Mouse (Mus musculus) limb, embryonic 10.5 days (tissue): ENCODE results near the gene Osbpl2. TPM values are rescaled to one million over a fixed set of nuclear protein-coding genes. Genes with fewer than 3 reads are reported as not detected.

Experiments
- DNase-seq: peaks from one replicate; pipeline ENCODE4 v3.0.0-alpha.2; 2017; ENCODE audit warnings: low spot score
- H3K27ac ChIP-seq: fragments of 300-500 bp; sonication (generic); 2 replicates; pipeline ENCODE4 v1.5.1; 2016; ENCODE audit warnings: mild to moderate bottlenecking
- H3K27me3 ChIP-seq: fragments of 300-500 bp; sonication (generic); 2 replicates; pipeline ENCODE4 v1.6.1; 2016; ENCODE audit warnings: low read depth, mild to moderate bottlenecking; ENCODE audit not compliant: poor library complexity, severe bottlenecking
- H3K36me3 ChIP-seq: fragments of 300-500 bp; sonication (generic); 2 replicates; pipeline ENCODE4 v1.6.1; 2016; ENCODE audit warnings: mild to moderate bottlenecking, moderate library complexity
- H3K4me1 ChIP-seq: fragments of 300-500 bp; sonication (generic); 2 replicates; pipeline ENCODE4 v1.6.1; 2016
- H3K4me3 ChIP-seq: fragments of 300-500 bp; sonication (generic); 2 replicates; pipeline ENCODE4 v1.5.1; 2016; ENCODE audit warnings: mild to moderate bottlenecking, moderate library complexity
- H3K9me3 ChIP-seq: fragments of 300-500 bp; sonication (generic); replicated peaks from 2 replicates; pipeline ENCODE4 v1.6.1; 2016; ENCODE audit warnings: mild to moderate bottlenecking
- WGBS: fragments of 180-500 bp; shearing (Covaris S2); methylation state at CpG from one replicate; pipeline ENCODE4 v1.1.7; 2016; 5-methylcytosine and 5-hydroxymethylcytosine counted together
- microRNA-seq: library from miRNA; unstranded; fragments of <30 nt; microRNA quantifications from one replicate; pipeline ENCODE4, GENCODE M21; 2017
- polyA plus RNA-seq: library from polyadenylated mRNA; unstranded; fragments of >200 nt; fragmentation: Nextera tagmentation; extraction: Ambion mirVana; gene quantifications from 2 replicates; pipeline ENCODE4 v1.2.1, GENCODE M21; 2016

Gene Osbpl2
- polyA plus RNA-seq, 1 experiment from 2014 or later: 25.6 TPM

DNA sequence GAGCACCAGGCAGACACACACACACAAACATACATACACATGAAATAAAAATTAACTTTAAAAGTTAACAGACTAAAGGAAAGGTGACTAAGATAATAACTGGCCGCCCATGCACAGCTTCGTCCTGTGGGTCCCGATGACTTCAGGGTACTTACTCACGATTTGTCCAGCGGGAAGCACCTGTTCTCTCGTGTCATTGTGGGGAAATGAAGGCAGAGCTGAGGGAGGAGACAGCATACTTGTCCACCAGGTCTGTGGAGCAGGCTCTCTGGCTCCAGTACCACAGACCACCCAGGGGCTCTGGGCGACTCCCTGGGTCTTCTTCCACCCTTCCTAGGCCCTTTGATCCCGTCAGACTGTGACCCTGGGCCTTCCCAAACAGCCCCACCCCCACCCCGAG is 82.2 kb downstream of the Osbpl2 start:
- 0 out of 2 replicates have a peak, but pooled peaks cover 4% of the 10 kb centered on the region for H3K36me3 ChIP-seq
- no peak overlapping the region for H3K4me3 ChIP-seq
- DNase-seq: no peak
- WGBS: 74% methylated on average over 9 of the region's 9 CpGs
- H3K9me3 ChIP-seq: no peaks in the 10 kb centered on the region
- H3K27ac ChIP-seq: no peak overlapping the region
- no peaks in the 10 kb centered on the region for H3K27me3 ChIP-seq
- peaks cover 14% of the 10 kb centered on the region for H3K4me1 ChIP-seq

DNA sequence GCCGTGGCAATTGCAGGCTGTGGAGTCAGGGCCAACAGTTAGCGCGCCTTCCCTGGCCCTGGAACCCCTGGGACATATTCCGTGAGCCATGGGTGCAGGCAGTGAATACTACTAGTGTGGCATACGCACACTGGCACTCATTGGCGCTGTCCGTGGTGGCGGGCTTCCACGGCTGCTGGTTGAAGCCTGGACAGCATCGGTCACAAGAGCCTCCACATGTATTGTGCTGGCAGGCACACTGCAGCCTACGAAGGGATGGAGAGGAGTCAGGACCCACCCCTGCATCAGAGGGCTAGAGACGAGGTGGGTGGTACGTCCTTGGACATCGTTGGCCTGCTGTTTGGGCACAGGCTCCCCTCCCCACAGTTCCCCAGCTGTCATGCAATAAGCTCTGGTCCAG is 83.2 kb downstream of the Osbpl2 start:
- WGBS: 96% methylated on average over 14 of the region's 14 CpGs
- 0 out of 2 replicates have a peak, but pooled peaks cover 2% of the 10 kb centered on the region for H3K36me3 ChIP-seq

DNA sequence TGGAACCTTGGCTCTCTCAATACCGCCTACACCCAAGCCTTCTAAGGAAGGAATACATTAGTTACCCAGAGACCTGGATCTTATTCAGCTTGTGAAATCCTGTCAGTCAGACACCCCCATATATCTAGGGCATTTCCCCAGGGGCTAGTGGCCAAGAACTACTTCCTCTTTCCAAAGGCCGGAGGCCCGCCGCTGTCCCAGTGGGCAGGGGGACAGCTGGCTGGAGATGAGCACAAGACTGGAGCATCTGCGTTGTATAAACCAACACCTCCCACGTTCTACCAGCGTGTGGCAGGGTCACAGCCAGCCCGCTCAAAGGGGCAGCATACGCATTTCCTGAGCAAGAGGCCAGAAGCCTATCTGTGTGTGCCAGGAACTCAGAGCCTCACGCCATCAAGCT is 83.7 kb downstream of the Osbpl2 start:
- no peaks in the 10 kb centered on the region for H3K27me3 ChIP-seq
- H3K27ac ChIP-seq: no peak overlapping the region
- 88% methylated on average over 10 of the region's 10 CpGs for WGBS
- H3K36me3 ChIP-seq: 0 out of 2 replicates have a peak, but pooled peaks cover 2% of the 10 kb centered on the region
- no peak overlapping the region for H3K4me3 ChIP-seq
- DNase-seq: no peak
- no peaks in the 10 kb centered on the region for H3K9me3 ChIP-seq
- H3K4me1 ChIP-seq: peaks cover 11% of the 10 kb centered on the region; the same call in 1 of the 2 replicates

More for the DNA sequence above, 83.2 kb downstream of the Osbpl2 start:
- Histone ChIP-seq H3K27ac (no peak overlapping the region), H3K4me1 (peaks cover 11% of the 10 kb centered on the region; the same call in 1 of the 2 replicates), H3K4me3 (no peak overlapping the region), H3K27me3 (no peaks in the 10 kb centered on the region), H3K9me3 (no peaks in the 10 kb centered on the region)
- no peak for DNase-seq

- Histone ChIP-seq H3K36me3 (0 out of 2 replicates have a peak, but pooled peaks cover 2% of the 10 kb centered on the region), H3K9me3 (no peaks in the 10 kb centered on the region), H3K27me3 (no peaks in the 10 kb centered on the region), H3K4me3 (no peak overlapping the region), H3K27ac (no peak overlapping the region), H3K4me1 (peaks cover 13% of the 10 kb centered on the region; the same call in 1 of the 2 replicates)
- no peak for DNase-seq
- 79% methylated on average over 9 of the region's 9 CpGs for WGBS
These were observed 85.4 kb downstream of the Osbpl2 start for GRCm38 (mm10) chr2:180204501-180204900.

- no peak for DNase-seq
- Histone ChIP-seq H3K9me3 (no peaks in the 10 kb centered on the region), H3K27ac (no peak overlapping the region), H3K4me3 (no peak overlapping the region), H3K36me3 (0 out of 2 replicates have a peak, but pooled peaks cover 2% of the 10 kb centered on the region), H3K4me1 (peaks cover 13% of the 10 kb centered on the region; the same call in 1 of the 2 replicates), H3K27me3 (no peaks in the 10 kb centered on the region)
- 91% methylated on average over 12 of the region's 12 CpGs for WGBS
These were observed 86.2 kb downstream of the Osbpl2 start for GRCm38 (mm10) chr2:180205083-180205955.

- Histone ChIP-seq H3K36me3 (0 out of 2 replicates have a peak, but pooled peaks cover 2% of the 10 kb centered on the region), H3K27ac (no peak overlapping the region), H3K4me1 (peaks cover 13% of the 10 kb centered on the region; the same call in 1 of the 2 replicates), H3K9me3 (no peaks in the 10 kb centered on the region), H3K27me3 (no peaks in the 10 kb centered on the region), H3K4me3 (no peak overlapping the region)
- DNase-seq: no peak
- 92% methylated on average over 2 of the region's 2 CpGs for WGBS
These were observed 86.8 kb downstream of the Osbpl2 start for GRCm38 (mm10) chr2:180205956-180206280.

- H3K27ac ChIP-seq: no peak overlapping the region
- H3K4me1 ChIP-seq: peaks cover 11% of the 10 kb centered on the region; the same call in 1 of the 2 replicates
- H3K9me3 ChIP-seq: no peaks in the 10 kb centered on the region
- DNase-seq: peak; percentile 59
- 0 out of 2 replicates have a peak, but pooled peaks cover 2% of the 10 kb centered on the region for H3K36me3 ChIP-seq
- H3K27me3 ChIP-seq: no peaks in the 10 kb centered on the region
- no peak overlapping the region for H3K4me3 ChIP-seq
- 67% methylated on average over 7 of the region's 7 CpGs for WGBS
These were observed 88.7 kb downstream of the Osbpl2 start for GRCm38 (mm10) chr2:180207840-180208239.

DNA sequence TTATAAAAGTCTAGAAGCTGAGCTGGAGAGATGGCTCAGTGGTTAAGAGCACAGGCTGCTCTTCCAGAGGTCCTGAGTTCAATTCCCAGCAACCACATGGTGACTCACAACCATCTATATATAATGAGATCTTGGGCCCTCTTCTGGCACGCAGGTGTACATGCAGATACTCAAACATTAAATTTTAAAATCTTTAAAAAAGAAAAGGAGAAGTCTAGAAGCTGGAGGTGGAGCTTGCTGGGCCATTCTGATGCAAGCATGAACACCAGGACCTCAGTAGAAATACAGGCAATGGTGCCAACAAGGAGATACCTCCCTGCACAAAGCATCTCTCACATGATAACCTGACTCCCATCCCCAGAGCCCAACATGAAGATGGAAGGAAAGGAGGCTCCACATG is 89.9 kb downstream of the Osbpl2 start:
- H3K9me3 ChIP-seq: no peaks in the 10 kb centered on the region
- H3K27ac ChIP-seq: no peak overlapping the region
- H3K4me1 ChIP-seq: peaks cover 11% of the 10 kb centered on the region; the same call in 1 of the 2 replicates
- DNase-seq: no peak
- 0 out of 2 replicates have a peak, but pooled peaks cover 2% of the 10 kb centered on the region for H3K36me3 ChIP-seq
- WGBS: 88% methylated on average over 1 of the region's 1 CpGs
- H3K27me3 ChIP-seq: no peaks in the 10 kb centered on the region
- H3K4me3 ChIP-seq: no peak overlapping the region

- Histone ChIP-seq H3K4me3 (no peak overlapping the region), H3K9me3 (no peaks in the 10 kb centered on the region), H3K27me3 (no peaks in the 10 kb centered on the region), H3K27ac (no peak overlapping the region), H3K36me3 (no peaks in the 10 kb centered on the region), H3K4me1 (peaks cover 29% of the 10 kb centered on the region)
- DNase-seq: no peak
- WGBS: 93% methylated on average over 3 of the region's 3 CpGs
These were observed 93.1 kb downstream of the Osbpl2 start for GRCm38 (mm10) chr2:180212255-180212654.

Small RNA genes within 50 kb of the gene (microRNA-seq; reads per million reads assigned to microRNA genes)
- gene Mir7005: not detected

Other genes starting within 250 kb of the Osbpl2 start
- 2.7 and 3.3 TPM in 2 replicates for gene Taf4, start 142.7 kb upstream of the Osbpl2 start, polyA plus RNA-seq
- 8.1 and 9.1 TPM in 2 replicates for gene Lsm14b, start 94.3 kb upstream of the Osbpl2 start, polyA plus RNA-seq
- gene Psma7, start 76.9 kb upstream of the Osbpl2 start, polyA plus RNA-seq: 868 and 947 TPM in 2 replicates
- gene Ss18l1, start 76.8 kb upstream of the Osbpl2 start, polyA plus RNA-seq: 5.8 and 7.4 TPM in 2 replicates
- 32.1 and 33.1 TPM in 2 replicates for gene Mtg2, start 48.7 kb upstream of the Osbpl2 start, polyA plus RNA-seq
- gene Hrh3, start 14.8 kb upstream of the Osbpl2 start, polyA plus RNA-seq: not detected in 2 replicates
- gene Adrm1, start 52.2 kb downstream of the Osbpl2 start, polyA plus RNA-seq: 264 and 295 TPM in 2 replicates
- gene Lama5, start 106.6 kb downstream of the Osbpl2 start, polyA plus RNA-seq: 18.1 and 18.2 TPM in 2 replicates
- gene Rps21, start 138.1 kb downstream of the Osbpl2 start, polyA plus RNA-seq: 530 and 637 TPM in 2 replicates
- gene Cables2, start 154.2 kb downstream of the Osbpl2 start, polyA plus RNA-seq: 14.6 and 16.4 TPM in 2 replicates
- gene Rbbp8nl, start 170.6 kb downstream of the Osbpl2 start, polyA plus RNA-seq: 0.50 and 0.78 TPM in 2 replicates
- 0.83 and 2.8 TPM in 2 replicates for gene Gata5, start 215.4 kb downstream of the Osbpl2 start, polyA plus RNA-seq